Mouse (Mus musculus) cerebellum, postnatal 14 days (tissue): ENCODE data around the gene Olfr720.

Experiments used
- DNase-seq, 2 experiments: peaks; one replicate each; pipeline ENCODE4 v3.0.0; 2021; ENCODE audit warnings: mixed read lengths in 2 of 2

The Olfr720 gene

DNA sequence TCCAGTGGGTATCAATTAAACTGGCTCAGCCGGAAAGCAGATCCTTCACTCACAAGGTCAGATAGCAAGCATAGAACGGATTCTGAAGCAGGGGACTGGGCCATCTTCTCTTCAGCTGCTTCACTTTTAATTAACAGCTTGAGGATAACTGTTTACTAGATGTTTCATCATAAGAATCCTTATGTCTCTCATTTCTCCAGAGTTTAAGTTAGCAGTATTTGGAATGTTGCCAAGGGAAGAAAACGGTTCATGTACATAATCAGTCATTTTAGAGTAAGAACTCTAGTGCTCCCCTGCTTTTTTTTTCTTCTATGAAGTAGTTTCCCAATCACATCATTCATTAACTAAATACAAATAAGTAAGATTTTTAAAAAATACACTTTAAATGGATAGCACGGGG, at the start of gene Olfr720:
Olfr720 (minus strand) TSS at position 101 of the 400 bp plus-strand sequence.
- DNase-seq: no peak
